Mouse (Mus musculus): ENCODE measurements at regions not wholly inside any gene's neighbourhood (a gene's known extent, or its start where the extent isn't known, plus 50 kb on each side); places are given as distances from the start of the nearest gene placed in this dataset.

DNA sequence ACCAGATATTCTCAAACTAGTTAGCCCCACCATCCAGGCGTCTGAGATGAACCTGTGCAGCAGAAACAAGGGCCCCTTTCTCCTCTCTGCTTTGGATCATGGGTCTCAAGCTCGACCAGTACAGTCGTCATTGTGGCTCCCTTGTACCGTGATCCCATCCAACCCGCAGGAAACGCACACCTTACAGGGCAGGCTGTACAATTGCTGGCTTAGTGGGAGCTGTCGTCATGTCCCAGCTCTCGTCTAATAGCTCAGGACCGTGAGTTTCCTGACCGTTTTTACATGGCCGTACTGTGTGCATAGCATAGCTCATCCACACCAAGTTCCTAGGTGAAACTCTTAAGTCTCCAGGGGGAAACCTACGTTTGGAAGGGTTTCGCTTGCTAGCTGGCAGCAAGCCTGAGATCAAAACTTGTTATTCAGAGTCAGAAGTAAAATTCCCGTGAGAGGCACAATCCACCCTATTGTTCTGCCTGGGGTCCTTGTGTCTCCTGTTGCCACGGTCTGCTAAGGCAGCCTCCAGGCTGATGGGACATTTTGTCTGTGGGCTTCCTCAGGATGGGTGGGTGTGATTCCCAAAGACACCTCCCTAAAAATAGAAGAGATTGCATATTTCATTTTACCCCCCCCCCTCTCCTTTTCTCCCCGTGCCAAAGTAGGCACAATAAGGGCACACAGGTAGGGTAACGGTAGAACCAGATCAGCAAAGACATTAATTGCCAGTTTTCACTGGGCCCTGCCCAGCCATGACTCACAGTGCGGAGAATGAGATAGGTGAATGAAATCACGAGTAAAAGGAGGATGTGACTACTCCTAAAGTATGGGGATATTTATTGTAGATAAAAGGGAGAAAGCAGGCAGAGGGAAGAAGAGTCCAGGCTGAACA is 68.2 kb upstream of the Rapgef5 start:
- TF ChIP-seq USF1 (IDR thresholded peaks at IDR 0.05; ENCODE audit: low read depth) (no peak), CEBPB (IDR thresholded peaks at IDR 0.05; ENCODE audit: insufficient read depth, poor library complexity, severe bottlenecking) (no peak), MAX (IDR thresholded peaks at IDR 0.05; ENCODE audit: low read depth) (no peak), MYOD1 (IDR thresholded peaks at IDR 0.05; ENCODE audit: control insufficient read depth in 1 of 3, insufficient read length in 2 of 3, low read depth in 2 of 3) (no peak), E2F4 (IDR thresholded peaks at IDR 0.05; ENCODE audit: insufficient read depth) (no peak), POLR2A (IDR thresholded peaks at IDR 0.05; ENCODE audit: insufficient read length, low read depth) (no peak), TCF12 (IDR thresholded peaks at IDR 0.05; ENCODE audit: insufficient read depth, poor library complexity, severe bottlenecking) (no peak), SRF (IDR thresholded peaks at IDR 0.05; ENCODE audit: control insufficient read depth, insufficient read length, low read depth) (no peak), MYOG (IDR thresholded peaks at IDR 0.05; ENCODE audit: control insufficient read depth in 1 of 3, insufficient read depth in 1 of 3, insufficient read length in 2 of 3, low read depth in 2 of 3) (no peak), TCF3 (IDR thresholded peaks at IDR 0.05; ENCODE audit: insufficient read length, low read depth) (no peak), REST (IDR thresholded peaks at IDR 0.05; ENCODE audit: insufficient read depth, insufficient read length) (no peak), POLR2AphosphoS2 (IDR thresholded peaks at IDR 0.05; ENCODE audit: insufficient read length, low read depth) (no peak)
- no peak overlapping the region for H3K4me2 ChIP-seq (ENCODE audit: low read depth)
- H3K27me3 ChIP-seq (ENCODE audit: control insufficient read depth, insufficient read depth, insufficient read length): no peaks in the 10 kb centered on the region
- no peak overlapping the region for H3ac ChIP-seq (ENCODE audit: control insufficient read depth, insufficient read length)
- H3K79me2 ChIP-seq (ENCODE audit: control insufficient read depth, insufficient read depth): no peaks in the 10 kb centered on the region
- H3K4me3 ChIP-seq: no peak overlapping the region
- H3K36me3 ChIP-seq (ENCODE audit: control insufficient read depth, insufficient read depth): no peaks in the 10 kb centered on the region

DNA sequence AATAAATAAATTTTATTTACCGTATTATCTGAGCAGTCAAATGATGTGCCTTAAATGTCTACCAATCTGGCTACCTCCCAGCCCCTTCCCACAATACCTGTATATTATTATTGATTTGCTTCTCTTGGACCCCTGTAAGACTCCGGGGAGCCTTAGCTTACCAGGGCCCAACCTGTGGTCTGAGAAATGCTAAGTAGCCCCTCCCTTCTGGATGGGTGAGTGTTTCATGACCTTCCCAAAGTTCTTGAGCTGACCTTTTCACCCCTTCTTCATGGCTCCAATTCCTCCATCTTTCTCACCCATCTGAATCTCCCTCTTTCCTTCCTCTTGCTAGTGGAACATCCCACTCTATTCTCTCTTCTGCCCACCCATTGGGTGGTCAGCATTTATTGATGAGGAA is 67.2 kb upstream of the Rapgef5 start:
- Histone ChIP-seq H3ac (ENCODE audit: control insufficient read depth, insufficient read length) (no peak overlapping the region), H3K79me2 (ENCODE audit: control insufficient read depth, insufficient read depth) (no peaks in the 10 kb centered on the region), H3K36me3 (ENCODE audit: control insufficient read depth, insufficient read depth) (no peaks in the 10 kb centered on the region), H3K4me2 (ENCODE audit: low read depth) (no peak overlapping the region), H3K4me3 (no peak overlapping the region), H3K27me3 (ENCODE audit: control insufficient read depth, insufficient read depth, insufficient read length) (no peaks in the 10 kb centered on the region)
- TF ChIP-seq SRF (IDR thresholded peaks at IDR 0.05; ENCODE audit: control insufficient read depth, insufficient read length, low read depth): no peak
- no peak for TF ChIP-seq TCF12 (IDR thresholded peaks at IDR 0.05; ENCODE audit: insufficient read depth, poor library complexity, severe bottlenecking)
- no peak for TF ChIP-seq CEBPB (IDR thresholded peaks at IDR 0.05; ENCODE audit: insufficient read depth, poor library complexity, severe bottlenecking)
- no peak for TF ChIP-seq MAX (IDR thresholded peaks at IDR 0.05; ENCODE audit: low read depth)
- no peak for TF ChIP-seq TCF3 (IDR thresholded peaks at IDR 0.05; ENCODE audit: insufficient read length, low read depth)
- TF ChIP-seq POLR2A (IDR thresholded peaks at IDR 0.05; ENCODE audit: insufficient read length, low read depth): no peak
- TF ChIP-seq MYOD1 (IDR thresholded peaks at IDR 0.05; ENCODE audit: control insufficient read depth in 1 of 3, insufficient read length in 2 of 3, low read depth in 2 of 3): no peak
- TF ChIP-seq MYOG (IDR thresholded peaks at IDR 0.05; ENCODE audit: control insufficient read depth in 1 of 3, insufficient read depth in 1 of 3, insufficient read length in 2 of 3, low read depth in 2 of 3): no peak
- TF ChIP-seq USF1 (IDR thresholded peaks at IDR 0.05; ENCODE audit: low read depth): no peak
- TF ChIP-seq REST (IDR thresholded peaks at IDR 0.05; ENCODE audit: insufficient read depth, insufficient read length): no peak
- TF ChIP-seq E2F4 (IDR thresholded peaks at IDR 0.05; ENCODE audit: insufficient read depth): no peak
- TF ChIP-seq POLR2AphosphoS2 (IDR thresholded peaks at IDR 0.05; ENCODE audit: insufficient read length, low read depth): no peak

DNA sequence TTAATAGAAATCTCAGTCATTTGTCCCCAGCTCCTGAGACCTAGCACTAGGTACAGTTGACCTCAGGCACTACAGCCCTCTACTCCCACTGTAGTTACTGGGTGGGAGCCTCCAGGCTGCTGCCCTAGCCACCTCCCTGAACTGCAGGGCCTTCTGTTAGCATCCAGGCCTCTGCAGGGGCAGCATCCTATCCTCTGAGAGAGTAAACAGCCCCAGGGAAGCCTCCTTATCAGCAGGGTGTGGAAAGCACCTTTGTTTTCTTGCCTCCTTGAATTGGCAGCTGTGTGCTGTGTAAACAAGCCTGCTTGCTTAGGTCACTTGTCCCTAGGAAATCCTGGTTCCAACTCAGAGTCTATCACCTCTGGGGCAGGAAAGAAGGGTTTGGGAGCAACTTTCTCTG is 66.2 kb upstream of the Rapgef5 start:
- H3ac ChIP-seq (ENCODE audit: control insufficient read depth, insufficient read length): no peak overlapping the region
- no peak overlapping the region for H3K4me2 ChIP-seq (ENCODE audit: low read depth)
- no peaks in the 10 kb centered on the region for H3K27me3 ChIP-seq (ENCODE audit: control insufficient read depth, insufficient read depth, insufficient read length)
- TF ChIP-seq MYOD1 (IDR thresholded peaks at IDR 0.05; ENCODE audit: control insufficient read depth in 1 of 3, insufficient read length in 2 of 3, low read depth in 2 of 3): no peak
- no peak for TF ChIP-seq POLR2AphosphoS2 (IDR thresholded peaks at IDR 0.05; ENCODE audit: insufficient read length, low read depth)
- TF ChIP-seq TCF3 (IDR thresholded peaks at IDR 0.05; ENCODE audit: insufficient read length, low read depth): no peak
- TF ChIP-seq MYOG (IDR thresholded peaks at IDR 0.05; ENCODE audit: control insufficient read depth in 1 of 3, insufficient read depth in 1 of 3, insufficient read length in 2 of 3, low read depth in 2 of 3): no peak
- TF ChIP-seq CEBPB (IDR thresholded peaks at IDR 0.05; ENCODE audit: insufficient read depth, poor library complexity, severe bottlenecking): no peak
- no peak for TF ChIP-seq POLR2A (IDR thresholded peaks at IDR 0.05; ENCODE audit: insufficient read length, low read depth)
- TF ChIP-seq USF1 (IDR thresholded peaks at IDR 0.05; ENCODE audit: low read depth): no peak
- TF ChIP-seq E2F4 (IDR thresholded peaks at IDR 0.05; ENCODE audit: insufficient read depth): no peak
- no peak for TF ChIP-seq SRF (IDR thresholded peaks at IDR 0.05; ENCODE audit: control insufficient read depth, insufficient read length, low read depth)
- TF ChIP-seq TCF12 (IDR thresholded peaks at IDR 0.05; ENCODE audit: insufficient read depth, poor library complexity, severe bottlenecking): no peak
- H3K79me2 ChIP-seq (ENCODE audit: control insufficient read depth, insufficient read depth): no peaks in the 10 kb centered on the region
- H3K4me3 ChIP-seq: no peak overlapping the region
- H3K36me3 ChIP-seq (ENCODE audit: control insufficient read depth, insufficient read depth): no peaks in the 10 kb centered on the region

DNA sequence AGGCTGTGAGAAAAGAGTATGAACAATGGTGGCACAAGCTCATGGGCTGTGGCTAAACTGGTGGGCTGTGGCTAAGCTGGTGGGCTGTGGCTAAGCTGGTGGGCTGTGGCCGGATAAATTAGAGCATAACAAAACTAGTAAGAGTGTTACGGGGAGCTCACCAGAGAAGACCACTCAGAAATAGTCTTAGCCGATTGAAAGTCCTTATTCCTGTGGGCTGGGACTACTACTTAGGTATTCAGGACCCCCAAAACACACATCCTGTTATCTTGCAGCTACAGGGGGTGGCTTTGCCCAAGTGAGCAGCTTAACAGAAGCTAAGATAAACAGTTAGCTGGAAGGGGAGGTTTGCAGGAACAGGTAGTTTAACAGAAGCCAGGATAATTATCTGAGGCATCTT is 65.4 kb upstream of the Rapgef5 start:
- H3K36me3 ChIP-seq (ENCODE audit: control insufficient read depth, insufficient read depth): no peaks in the 10 kb centered on the region
- H3K27me3 ChIP-seq (ENCODE audit: control insufficient read depth, insufficient read depth, insufficient read length): no peaks in the 10 kb centered on the region
- TF ChIP-seq MYOD1 (IDR thresholded peaks at IDR 0.05; ENCODE audit: control insufficient read depth in 1 of 3, insufficient read length in 2 of 3, low read depth in 2 of 3): no peak
- TF ChIP-seq TCF12 (IDR thresholded peaks at IDR 0.05; ENCODE audit: insufficient read depth, poor library complexity, severe bottlenecking): no peak
- no peak for TF ChIP-seq TCF3 (IDR thresholded peaks at IDR 0.05; ENCODE audit: insufficient read length, low read depth)
- TF ChIP-seq SRF (IDR thresholded peaks at IDR 0.05; ENCODE audit: control insufficient read depth, insufficient read length, low read depth): no peak
- TF ChIP-seq E2F4 (IDR thresholded peaks at IDR 0.05; ENCODE audit: insufficient read depth): no peak
- TF ChIP-seq CEBPB (IDR thresholded peaks at IDR 0.05; ENCODE audit: insufficient read depth, poor library complexity, severe bottlenecking): no peak
- no peak for TF ChIP-seq POLR2A (IDR thresholded peaks at IDR 0.05; ENCODE audit: insufficient read length, low read depth)
- TF ChIP-seq USF1 (IDR thresholded peaks at IDR 0.05; ENCODE audit: low read depth): no peak
- TF ChIP-seq REST (IDR thresholded peaks at IDR 0.05; ENCODE audit: insufficient read depth, insufficient read length): no peak
- TF ChIP-seq MAX (IDR thresholded peaks at IDR 0.05; ENCODE audit: low read depth): no peak
- H3ac ChIP-seq (ENCODE audit: control insufficient read depth, insufficient read length): no peak overlapping the region
- H3K4me2 ChIP-seq (ENCODE audit: low read depth): no peak overlapping the region
- H3K4me3 ChIP-seq: no peak overlapping the region
- H3K79me2 ChIP-seq (ENCODE audit: control insufficient read depth, insufficient read depth): no peaks in the 10 kb centered on the region

All from myocyte (in vitro differentiated cells).